Mouse (Mus musculus): Measurements from ENCODE around the gene Apoc3. TPM values are rescaled to one million over a fixed set of nuclear protein-coding genes. Genes with fewer than 3 reads are reported as not detected.

Apoc3 gene
- polyA plus RNA-seq, 1 experiment from 2014 or later, result not detected

- no peak overlapping the region for H3K27ac ChIP-seq (ENCODE audit: low read length)
- WGBS, result 75% methylated on average over 12 of the region's 12 CpGs
Measured at GRCm38 (mm10) chr9:46196699-46197169, 38.7 kb downstream of the Apoc3 start.

DNA sequence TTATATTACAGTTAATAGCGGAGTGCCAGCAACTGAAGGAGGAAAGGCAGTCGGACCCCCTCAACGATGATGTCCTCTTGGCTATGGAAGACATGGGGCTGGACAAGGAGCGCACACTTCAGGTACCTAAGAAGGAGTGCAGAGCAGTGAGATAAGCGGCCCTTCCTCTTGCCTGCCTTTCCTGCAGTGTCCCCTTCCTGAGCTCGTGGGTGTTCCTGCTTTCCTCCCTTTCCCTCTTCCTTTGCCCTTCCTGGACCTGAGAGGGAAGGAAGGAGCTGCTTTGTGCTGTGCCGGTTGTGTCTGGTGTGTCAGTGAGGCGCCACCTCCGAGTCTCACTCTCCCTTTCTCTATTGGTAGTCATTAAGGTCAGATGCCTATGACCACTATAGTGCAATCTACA, 40.6 kb downstream of the Apoc3 start:
- 86% methylated on average over 9 of the region's 9 CpGs for WGBS
- ATAC-seq (ENCODE audit: insufficient number of reproducible peaks, insufficient read depth, low FRiP score, low read depth), result no peak
- H3K36me3 ChIP-seq (ENCODE audit: control insufficient read depth, insufficient read depth, low read length), result peaks cover 21% of the 10 kb centered on the region

More at GRCm38 (mm10) chr9:46196699-46197169, 38.7 kb downstream of the Apoc3 start:
- peaks cover 35% of the 10 kb centered on the region for H3K36me3 ChIP-seq (ENCODE audit: control insufficient read depth, insufficient read depth, low read length)
- no peak for ATAC-seq (ENCODE audit: insufficient number of reproducible peaks, insufficient read depth, low FRiP score, low read depth)
- no peaks in the 10 kb centered on the region for H3K9me3 ChIP-seq (ENCODE audit: control insufficient read depth, low read depth, low read length)
- H3K4me1 ChIP-seq (ENCODE audit: control insufficient read depth, insufficient read depth, low read length), result no peaks in the 10 kb centered on the region
- no peak overlapping the region for H3K9ac ChIP-seq (replicated peaks; ENCODE audit: low read depth, low read length)
- no peaks in the 10 kb centered on the region for H3K27me3 ChIP-seq (ENCODE audit: control insufficient read depth, insufficient read depth, low read length)
- no peak overlapping the region for H3K4me2 ChIP-seq (replicated peaks; ENCODE audit: low read depth, low read length)
- no peak overlapping the region for H3K4me3 ChIP-seq (ENCODE audit: low read depth, low read length)

GRCm38 (mm10) chr9:46192642-46193041, 42.8 kb downstream of the Apoc3 start:
- no peak overlapping the region for H3K4me2 ChIP-seq (replicated peaks; ENCODE audit: low read depth, low read length)
- ATAC-seq (ENCODE audit: insufficient number of reproducible peaks, insufficient read depth, low FRiP score, low read depth), result no peak
- no peak overlapping the region for H3K9ac ChIP-seq (replicated peaks; ENCODE audit: low read depth, low read length)
- no peaks in the 10 kb centered on the region for H3K27me3 ChIP-seq (ENCODE audit: control insufficient read depth, insufficient read depth, low read length)
- no peaks in the 10 kb centered on the region for H3K4me1 ChIP-seq (ENCODE audit: control insufficient read depth, insufficient read depth, low read length)
- H3K9me3 ChIP-seq (ENCODE audit: control insufficient read depth, low read depth, low read length), result no peaks in the 10 kb centered on the region
- H3K27ac ChIP-seq (ENCODE audit: low read length), result no peak overlapping the region
- WGBS, result 90% methylated on average over 6 of the region's 6 CpGs
- H3K4me3 ChIP-seq (ENCODE audit: low read depth, low read length), result no peak overlapping the region
- peaks cover 9% of the 10 kb centered on the region for H3K36me3 ChIP-seq (ENCODE audit: control insufficient read depth, insufficient read depth, low read length)

More for the DNA sequence above, 40.6 kb downstream of the Apoc3 start:
- Histone ChIP-seq H3K4me2 (replicated peaks; ENCODE audit: low read depth, low read length) (no peak overlapping the region), H3K27me3 (ENCODE audit: control insufficient read depth, insufficient read depth, low read length) (no peaks in the 10 kb centered on the region), H3K4me3 (ENCODE audit: low read depth, low read length) (no peak overlapping the region), H3K27ac (ENCODE audit: low read length) (no peak overlapping the region), H3K9ac (replicated peaks; ENCODE audit: low read depth, low read length) (no peak overlapping the region), H3K9me3 (ENCODE audit: control insufficient read depth, low read depth, low read length) (no peaks in the 10 kb centered on the region), H3K4me1 (ENCODE audit: control insufficient read depth, insufficient read depth, low read length) (no peaks in the 10 kb centered on the region)

DNA sequence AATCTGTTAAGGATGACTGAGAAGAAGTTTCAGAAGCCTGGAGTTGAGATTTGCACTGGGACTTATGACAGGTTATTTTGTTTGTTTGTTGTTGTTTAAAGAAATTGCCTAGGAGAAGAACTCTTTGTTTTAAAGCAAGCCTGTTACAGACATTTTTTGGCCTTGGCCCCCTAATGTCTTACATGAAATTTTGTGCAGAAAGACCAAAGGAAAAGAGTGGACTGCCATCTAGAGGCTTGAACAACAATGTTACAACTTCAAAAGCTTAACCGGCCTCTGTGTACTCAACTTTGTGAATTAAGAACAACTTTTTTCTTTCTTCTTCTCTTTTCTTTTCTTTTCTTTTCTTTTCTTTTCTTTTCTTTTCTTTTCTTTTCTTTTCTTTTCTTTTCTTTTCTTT, 43.8 kb downstream of the Apoc3 start:
- no peak overlapping the region for H3K4me2 ChIP-seq (replicated peaks; ENCODE audit: low read depth, low read length)
- no peak for ATAC-seq (ENCODE audit: insufficient number of reproducible peaks, insufficient read depth, low FRiP score, low read depth)
- WGBS, result 24% methylated on average over 1 of the region's 1 CpGs

GRCm38 (mm10) chr9:46191234-46191633, 44.2 kb downstream of the Apoc3 start:
- WGBS, result 52% methylated on average over 8 of the region's 8 CpGs
- no peak for ATAC-seq (ENCODE audit: insufficient number of reproducible peaks, insufficient read depth, low FRiP score, low read depth)
- Histone ChIP-seq H3K27me3 (ENCODE audit: control insufficient read depth, insufficient read depth, low read length) (no peaks in the 10 kb centered on the region), H3K4me3 (ENCODE audit: low read depth, low read length) (no peak overlapping the region), H3K9me3 (ENCODE audit: control insufficient read depth, low read depth, low read length) (no peaks in the 10 kb centered on the region), H3K4me1 (ENCODE audit: control insufficient read depth, insufficient read depth, low read length) (no peaks in the 10 kb centered on the region), H3K4me2 (replicated peaks; ENCODE audit: low read depth, low read length) (no peak overlapping the region), H3K9ac (replicated peaks; ENCODE audit: low read depth, low read length) (no peak overlapping the region), H3K36me3 (ENCODE audit: control insufficient read depth, insufficient read depth, low read length) (peaks cover 5% of the 10 kb centered on the region; the same call in 1 of the 2 replicates), H3K27ac (ENCODE audit: low read length) (no peak overlapping the region)

More for the DNA sequence above, 43.8 kb downstream of the Apoc3 start:
- H3K9ac ChIP-seq (replicated peaks; ENCODE audit: low read depth, low read length), result no peak overlapping the region
- H3K36me3 ChIP-seq (ENCODE audit: control insufficient read depth, insufficient read depth, low read length), result peaks cover 6% of the 10 kb centered on the region; the same call in 1 of the 2 replicates
- no peaks in the 10 kb centered on the region for H3K9me3 ChIP-seq (ENCODE audit: control insufficient read depth, low read depth, low read length)
- no peaks in the 10 kb centered on the region for H3K4me1 ChIP-seq (ENCODE audit: control insufficient read depth, insufficient read depth, low read length)
- H3K27ac ChIP-seq (ENCODE audit: low read length), result no peak overlapping the region
- no peaks in the 10 kb centered on the region for H3K27me3 ChIP-seq (ENCODE audit: control insufficient read depth, insufficient read depth, low read length)
- H3K4me3 ChIP-seq (ENCODE audit: low read depth, low read length), result no peak overlapping the region

- H3K36me3 ChIP-seq (ENCODE audit: control insufficient read depth, insufficient read depth, low read length), result no peaks in the 10 kb centered on the region
- H3K27me3 ChIP-seq (ENCODE audit: control insufficient read depth, insufficient read depth, low read length), result no peaks in the 10 kb centered on the region
- no peak overlapping the region for H3K4me3 ChIP-seq (ENCODE audit: low read depth, low read length)
- no peak overlapping the region for H3K4me2 ChIP-seq (replicated peaks; ENCODE audit: low read depth, low read length)
- no peak for ATAC-seq (ENCODE audit: insufficient number of reproducible peaks, insufficient read depth, low FRiP score, low read depth)
- H3K9ac ChIP-seq (replicated peaks; ENCODE audit: low read depth, low read length), result no peak overlapping the region
- H3K4me1 ChIP-seq (ENCODE audit: control insufficient read depth, insufficient read depth, low read length), result no peaks in the 10 kb centered on the region
- H3K9me3 ChIP-seq (ENCODE audit: control insufficient read depth, low read depth, low read length), result no peaks in the 10 kb centered on the region
- H3K27ac ChIP-seq (ENCODE audit: low read length), result no peak overlapping the region
- 84% methylated on average over 10 of the region's 10 CpGs for WGBS
Measured at GRCm38 (mm10) chr9:46189381-46189780, 46.1 kb downstream of the Apoc3 start.

DNA sequence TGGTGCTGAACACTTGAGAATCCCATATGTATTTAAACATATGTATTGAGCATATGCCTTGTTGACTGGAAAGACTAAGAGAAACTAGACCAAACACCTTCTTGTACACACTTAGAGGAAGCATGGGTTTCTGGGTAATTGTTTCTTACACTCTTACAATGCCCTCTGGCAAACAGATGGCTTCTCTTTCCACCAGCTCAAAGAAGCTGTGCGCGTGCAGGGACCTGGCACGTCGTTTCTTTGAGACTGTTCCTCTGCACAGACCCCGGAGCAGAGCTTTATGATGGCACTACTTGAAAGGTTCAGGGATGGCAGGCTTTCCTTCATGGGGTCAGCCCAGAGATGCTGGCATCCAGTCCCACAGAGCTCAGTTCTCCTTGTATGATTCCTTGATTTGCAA, 46.5 kb downstream of the Apoc3 start:
- WGBS, result 89% methylated on average over 5 of the region's 5 CpGs
- Histone ChIP-seq H3K4me1 (ENCODE audit: control insufficient read depth, insufficient read depth, low read length) (no peaks in the 10 kb centered on the region), H3K4me3 (ENCODE audit: low read depth, low read length) (no peak overlapping the region), H3K36me3 (ENCODE audit: control insufficient read depth, insufficient read depth, low read length) (no peaks in the 10 kb centered on the region), H3K27me3 (ENCODE audit: control insufficient read depth, insufficient read depth, low read length) (no peaks in the 10 kb centered on the region), H3K9ac (replicated peaks; ENCODE audit: low read depth, low read length) (no peak overlapping the region), H3K9me3 (ENCODE audit: control insufficient read depth, low read depth, low read length) (no peaks in the 10 kb centered on the region), H3K4me2 (replicated peaks; ENCODE audit: low read depth, low read length) (no peak overlapping the region), H3K27ac (ENCODE audit: low read length) (no peak overlapping the region)
- ATAC-seq (ENCODE audit: insufficient number of reproducible peaks, insufficient read depth, low FRiP score, low read depth), result no peak

DNA sequence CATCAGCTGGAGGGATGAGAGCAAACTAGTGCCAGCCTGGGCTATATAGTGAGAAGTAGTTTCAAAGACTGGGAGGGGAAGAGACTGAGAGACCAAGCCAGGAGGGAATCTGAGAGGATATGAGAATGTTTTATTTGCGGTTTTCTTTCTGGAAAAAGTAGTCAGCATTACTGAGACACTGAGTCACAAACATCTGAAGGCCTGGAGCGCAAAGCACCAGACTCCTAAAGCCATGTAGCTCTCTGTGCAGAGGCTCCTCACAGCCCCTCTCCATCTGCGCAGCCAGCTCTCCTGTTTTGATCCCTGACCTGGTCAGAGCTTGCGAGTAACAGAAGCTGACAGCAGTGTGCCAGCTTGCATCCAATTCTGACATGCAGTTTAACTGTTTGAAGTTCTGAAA, 47.1 kb downstream of the Apoc3 start:
- no peak overlapping the region for H3K9ac ChIP-seq (replicated peaks; ENCODE audit: low read depth, low read length)
- H3K27me3 ChIP-seq (ENCODE audit: control insufficient read depth, insufficient read depth, low read length), result no peaks in the 10 kb centered on the region
- no peaks in the 10 kb centered on the region for H3K36me3 ChIP-seq (ENCODE audit: control insufficient read depth, insufficient read depth, low read length)
- H3K4me1 ChIP-seq (ENCODE audit: control insufficient read depth, insufficient read depth, low read length), result no peaks in the 10 kb centered on the region
- no peak overlapping the region for H3K27ac ChIP-seq (ENCODE audit: low read length)
- H3K4me2 ChIP-seq (replicated peaks; ENCODE audit: low read depth, low read length), result no peak overlapping the region
- no peaks in the 10 kb centered on the region for H3K9me3 ChIP-seq (ENCODE audit: control insufficient read depth, low read depth, low read length)
- ATAC-seq (ENCODE audit: insufficient number of reproducible peaks, insufficient read depth, low FRiP score, low read depth), result no peak
- H3K4me3 ChIP-seq (ENCODE audit: low read depth, low read length), result no peak overlapping the region
- 86% methylated on average over 4 of the region's 4 CpGs for whole genome bisulfite sequencing

GRCm38 (mm10) chr9:46186387-46186786, 49.0 kb downstream of the Apoc3 start:
- no peaks in the 10 kb centered on the region for H3K4me1 ChIP-seq (ENCODE audit: control insufficient read depth, insufficient read depth, low read length)
- no peak overlapping the region for H3K4me2 ChIP-seq (replicated peaks; ENCODE audit: low read depth, low read length)
- no peak overlapping the region for H3K4me3 ChIP-seq (ENCODE audit: low read depth, low read length)
- ATAC-seq (ENCODE audit: insufficient number of reproducible peaks, insufficient read depth, low FRiP score, low read depth), result no peak
- WGBS, result 89% methylated on average over 1 of the region's 1 CpGs
- H3K9me3 ChIP-seq (ENCODE audit: control insufficient read depth, low read depth, low read length), result no peaks in the 10 kb centered on the region
- no peak overlapping the region for H3K9ac ChIP-seq (replicated peaks; ENCODE audit: low read depth, low read length)
- H3K27ac ChIP-seq (ENCODE audit: low read length), result no peak overlapping the region
- no peaks in the 10 kb centered on the region for H3K27me3 ChIP-seq (ENCODE audit: control insufficient read depth, insufficient read depth, low read length)
- no peaks in the 10 kb centered on the region for H3K36me3 ChIP-seq (ENCODE audit: control insufficient read depth, insufficient read depth, low read length)

Measured in stomach, embryonic 14.5 days (tissue).